Mouse (Mus musculus) CD8-positive naive resting alpha-beta T cell, adult 2 months (primary cell): ENCODE data around the gene Gm21887.
A peak's percentile ranks its signal among the peaks of the same experiment; 100 is the strongest.
"Not testable (repeated sequence)": the region's sequence is repeated elsewhere in the genome, so short reads cannot be mapped to it uniquely, and the experiment has no call there.

Source experiments
- DNase-seq, 2 experiments: peaks; one replicate each; pipeline ENCODE4 v3.0.0; 2022; ENCODE audit warnings: low read depth in 2 of 2, low spot score in 2 of 2

Gene Gm21887

DNA sequence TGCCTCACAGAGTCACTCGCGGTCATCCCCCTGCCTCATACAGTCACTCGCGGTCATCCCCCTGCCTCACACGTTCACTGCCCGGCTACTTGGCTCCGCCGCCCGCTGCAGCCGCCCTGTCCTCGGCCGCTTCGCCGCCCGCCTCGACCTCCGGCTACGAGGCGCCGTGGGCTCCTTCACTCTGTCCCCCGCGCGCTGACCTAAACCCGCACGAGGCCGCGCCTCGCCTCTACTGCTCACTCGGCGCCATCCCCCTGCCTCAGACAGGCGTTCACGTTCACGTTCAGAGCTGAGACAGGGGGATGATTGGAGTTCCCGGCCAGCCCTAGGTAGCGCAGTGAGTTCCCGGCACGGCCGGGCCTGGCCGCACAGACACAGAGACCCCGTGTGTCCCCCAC, 12.0 kb upstream of the Gm21887 start:
- not testable (repeated sequence) for DNase-seq

DNA sequence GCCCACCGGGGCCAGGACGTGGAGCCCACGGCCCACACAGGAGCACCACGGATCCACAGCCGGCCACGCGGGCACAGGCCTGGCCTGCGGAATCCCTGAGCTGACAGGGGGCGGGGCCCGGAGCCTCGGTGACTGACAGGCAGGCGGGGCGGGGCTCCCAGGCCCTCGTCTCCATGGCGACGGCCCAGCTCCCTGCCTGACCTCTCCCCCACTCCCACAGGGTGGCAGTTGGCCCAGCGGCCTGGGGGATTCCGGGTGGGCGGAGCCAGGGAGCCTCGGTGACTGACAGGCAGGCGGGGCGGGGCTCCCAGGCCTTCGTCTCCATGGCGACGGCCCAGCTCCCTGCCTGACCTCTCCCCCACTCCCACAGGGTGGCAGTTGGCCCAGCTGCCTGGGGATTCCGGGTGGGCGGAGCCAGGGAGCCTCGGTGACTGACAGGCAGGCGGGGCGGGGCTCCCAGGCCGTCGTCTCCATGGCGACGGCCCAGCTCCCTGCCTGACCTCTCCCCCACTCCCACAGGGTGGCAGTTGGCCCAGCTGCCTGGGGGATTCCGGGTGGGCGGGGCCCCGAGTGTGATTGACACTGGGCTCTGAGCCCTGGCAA, 11.5 kb upstream of the Gm21887 start:
- peak; percentile 100 for DNase-seq

DNA sequence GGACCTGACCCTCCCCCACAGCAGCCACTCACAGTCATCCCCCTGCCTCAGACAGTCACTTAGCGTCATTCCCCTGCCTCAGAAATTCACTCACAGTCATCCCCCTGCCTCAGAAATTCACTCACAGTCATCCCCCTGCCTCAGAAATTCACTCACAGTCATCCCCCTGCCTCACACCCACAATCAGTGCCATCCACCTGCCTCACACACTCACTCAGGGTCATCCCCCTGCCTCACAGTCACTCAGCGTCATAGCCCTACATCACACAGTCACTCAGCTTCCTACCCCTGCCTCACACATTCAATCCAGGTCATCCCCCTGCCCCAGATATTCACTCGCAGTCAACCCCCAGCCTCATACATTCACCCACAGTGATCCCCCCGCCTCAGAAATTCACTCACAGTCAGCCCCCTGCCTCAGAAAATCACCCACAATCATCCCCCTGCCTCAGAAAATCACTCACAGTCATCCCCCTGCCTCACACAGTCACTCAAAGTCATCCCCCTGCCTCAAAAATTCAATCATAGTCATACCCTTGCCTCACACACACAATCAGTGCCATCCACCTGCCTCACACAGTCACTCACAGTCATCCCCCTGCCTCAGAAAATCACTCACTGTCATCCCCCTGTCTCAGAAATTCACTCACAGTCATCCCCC, 10.8 kb upstream of the Gm21887 start:
- not testable (repeated sequence) for DNase-seq

DNA sequence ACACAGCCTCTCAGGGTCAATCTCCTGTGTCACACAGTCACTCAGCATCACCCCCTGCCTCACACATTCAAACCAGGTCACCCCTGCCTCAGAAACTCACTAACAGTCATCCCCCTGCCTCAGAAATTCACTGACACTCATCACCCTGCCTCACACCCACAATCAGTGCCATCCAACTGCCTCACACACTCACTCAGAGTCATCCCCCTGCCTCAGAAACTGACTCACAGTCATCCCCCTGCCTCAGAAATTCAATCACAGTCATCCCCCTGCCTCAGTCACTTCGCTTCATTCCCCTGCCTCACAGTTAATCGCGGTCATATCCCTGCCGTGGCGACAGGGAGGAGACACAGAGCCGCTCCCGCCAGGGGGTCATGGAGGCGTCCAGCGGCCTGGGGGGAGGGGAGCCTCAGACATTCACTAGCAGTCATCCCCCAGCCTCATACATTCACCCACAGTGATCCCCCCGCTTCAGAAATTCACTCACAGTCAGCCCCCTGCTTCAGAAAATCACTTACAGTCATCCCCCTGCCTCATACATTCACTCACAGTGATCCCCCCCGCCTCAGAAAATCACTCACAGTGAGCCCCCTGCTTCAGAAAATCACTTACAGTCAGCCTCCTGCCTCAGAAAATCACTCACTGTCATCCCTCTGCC, 10.1 kb upstream of the Gm21887 start:
- DNase-seq: peak in 1 of 2 experiments; percentile 51

DNA sequence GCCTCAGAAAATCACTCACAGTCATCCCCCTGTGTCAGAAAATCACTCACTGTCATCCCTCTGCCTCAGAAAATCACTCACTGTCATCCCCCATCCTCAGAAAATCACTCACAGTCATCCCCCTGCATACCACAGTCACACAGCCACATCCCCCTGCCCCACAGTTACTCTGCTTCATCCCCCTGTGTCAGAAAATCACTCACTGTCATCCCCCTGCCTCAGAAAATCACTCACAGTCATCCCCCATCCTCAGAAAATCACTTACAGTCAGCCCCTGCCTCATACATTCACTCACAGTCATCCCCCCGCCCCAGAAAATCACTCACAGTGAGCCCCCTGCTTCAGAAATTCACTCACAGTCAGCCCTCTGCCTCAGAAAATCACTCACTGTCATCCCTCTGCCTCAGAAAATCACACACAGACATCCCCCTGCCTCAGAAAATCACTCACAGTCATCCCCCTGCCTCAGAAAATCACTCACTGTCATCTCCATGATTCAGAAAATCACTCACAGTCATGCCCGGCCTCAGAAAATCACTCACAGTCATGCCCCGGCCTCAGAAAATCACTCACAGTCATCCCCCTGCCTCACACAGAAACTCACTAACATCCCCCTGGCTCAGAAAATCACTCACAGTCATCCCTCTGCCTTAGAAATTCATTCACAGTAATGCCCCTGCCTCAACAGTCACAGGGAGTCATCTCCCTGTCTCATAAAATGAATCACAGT, 9.4 kb upstream of the Gm21887 start:
- not testable (repeated sequence) for DNase-seq

DNA sequence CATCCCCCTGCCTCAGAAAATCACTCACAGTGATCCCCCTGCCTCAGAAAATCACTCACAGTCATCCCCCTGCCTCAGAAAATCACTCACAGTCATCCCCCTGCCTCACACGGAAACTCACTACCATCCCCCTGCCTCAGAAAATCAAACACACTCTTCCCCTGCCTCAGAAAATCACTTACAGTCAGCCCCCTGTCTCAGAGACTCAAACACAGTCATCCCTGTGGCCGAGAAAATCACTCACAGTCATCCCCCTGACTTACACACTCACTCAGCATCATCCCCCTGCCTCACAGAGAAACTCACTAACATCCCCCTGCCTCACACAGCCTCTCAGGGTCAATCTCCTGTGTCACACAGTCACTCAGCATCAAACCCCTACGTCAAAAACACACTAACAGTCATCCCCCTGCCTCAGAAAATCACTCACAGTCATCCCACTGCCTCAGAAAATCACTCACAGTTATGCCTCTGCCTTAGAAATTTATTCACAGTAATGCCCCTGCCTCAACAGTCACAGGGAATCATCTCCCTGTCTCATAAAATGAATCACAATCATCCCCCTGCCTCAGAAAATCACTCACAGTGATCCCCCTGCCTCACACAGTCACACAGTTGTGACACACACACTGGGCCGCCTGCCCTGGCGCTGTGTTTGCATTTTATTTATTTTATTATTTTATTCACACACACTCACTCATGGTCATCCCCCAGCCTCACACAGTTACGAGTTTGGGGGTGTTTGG, 8.6 kb upstream of the Gm21887 start:
- DNase-seq: not testable (repeated sequence)

DNA sequence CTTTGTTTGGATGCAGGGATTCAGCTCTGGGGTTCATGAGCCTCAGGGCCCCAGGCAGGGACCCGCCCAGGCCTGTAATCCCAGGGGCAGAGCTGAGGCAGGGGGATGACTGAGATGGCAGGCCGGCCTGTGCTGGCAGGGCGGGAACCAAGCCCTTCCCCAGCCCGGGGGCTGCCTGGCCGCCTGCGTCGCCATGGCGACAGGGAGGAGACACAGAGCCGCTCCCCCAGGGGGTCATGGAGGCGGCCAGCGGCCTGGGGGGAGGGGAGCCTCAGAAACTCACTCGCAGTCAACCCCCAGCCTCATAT, 8.1 kb upstream of the Gm21887 start:
- not testable (repeated sequence) for DNase-seq

DNA sequence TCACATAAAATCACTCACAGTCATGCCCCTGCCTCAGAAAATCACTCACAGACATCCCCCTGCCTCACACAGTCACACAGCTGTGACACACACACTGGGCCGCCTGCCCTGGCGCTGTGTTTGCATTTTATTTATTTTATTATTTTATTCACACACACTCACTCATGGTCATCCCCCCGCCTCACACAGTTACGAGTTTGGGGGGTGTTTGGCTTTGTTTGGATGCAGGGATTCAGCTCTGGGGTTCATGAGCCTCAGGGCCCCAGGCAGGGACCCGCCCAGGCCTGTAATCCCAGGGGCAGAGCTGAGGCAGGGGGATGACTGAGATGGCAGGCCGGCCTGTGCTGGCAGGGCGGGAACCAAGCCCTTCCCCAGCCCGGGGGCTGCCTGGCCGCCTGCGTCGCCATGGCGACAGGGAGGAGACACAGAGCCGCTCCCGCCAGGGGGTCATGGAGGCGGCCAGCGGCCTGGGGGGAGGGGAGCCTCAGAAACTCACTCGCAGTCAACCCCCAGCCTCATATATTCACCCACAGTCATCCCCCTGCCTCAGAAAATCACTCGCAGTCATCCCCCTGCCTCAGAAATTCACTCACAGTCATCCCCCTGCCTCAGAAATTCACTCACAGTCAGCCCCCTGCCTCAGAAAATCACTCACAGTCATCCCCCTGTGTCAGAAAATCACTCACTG, 6.8 kb upstream of the Gm21887 start:
- DNase-seq: not testable (repeated sequence)

DNA sequence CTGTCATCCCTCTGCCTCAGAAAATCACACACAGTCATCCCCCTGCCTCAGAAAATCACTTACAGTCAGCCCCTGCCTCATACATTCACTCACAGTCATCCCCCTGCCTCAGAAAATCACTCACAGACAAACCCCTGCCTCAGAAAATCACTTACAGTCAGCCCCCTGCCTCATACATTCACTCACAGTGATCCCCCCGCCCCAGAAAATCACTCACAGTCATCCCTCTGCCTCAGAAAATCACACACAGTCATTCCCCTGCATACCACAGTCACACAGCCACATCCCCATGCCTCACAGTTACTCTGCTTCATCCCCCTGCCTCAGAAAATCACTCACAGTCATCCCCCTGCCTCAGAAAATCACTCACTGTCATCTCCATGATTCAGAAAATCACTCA, 5.9 kb upstream of the Gm21887 start:
- DNase-seq: not testable (repeated sequence)

DNA sequence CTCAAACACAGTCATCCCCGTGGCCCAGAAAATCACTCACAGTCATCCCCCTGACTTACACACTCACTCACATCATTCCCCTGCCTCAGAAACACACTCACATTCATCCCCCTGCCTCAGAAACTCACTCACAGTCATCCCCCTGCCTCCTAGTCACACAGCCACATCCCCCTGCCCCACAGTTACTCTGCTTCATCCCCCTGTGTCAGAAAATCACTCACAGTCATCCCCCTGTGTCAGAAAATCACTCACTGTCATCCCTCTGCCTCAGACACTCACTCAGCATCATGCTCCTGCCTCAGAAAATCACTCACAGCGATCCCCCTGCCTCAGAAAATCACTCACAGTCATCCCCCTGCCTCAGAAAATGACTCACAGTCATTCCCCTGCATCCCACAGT, 5.2 kb upstream of the Gm21887 start:
- not testable (repeated sequence) for DNase-seq

DNA sequence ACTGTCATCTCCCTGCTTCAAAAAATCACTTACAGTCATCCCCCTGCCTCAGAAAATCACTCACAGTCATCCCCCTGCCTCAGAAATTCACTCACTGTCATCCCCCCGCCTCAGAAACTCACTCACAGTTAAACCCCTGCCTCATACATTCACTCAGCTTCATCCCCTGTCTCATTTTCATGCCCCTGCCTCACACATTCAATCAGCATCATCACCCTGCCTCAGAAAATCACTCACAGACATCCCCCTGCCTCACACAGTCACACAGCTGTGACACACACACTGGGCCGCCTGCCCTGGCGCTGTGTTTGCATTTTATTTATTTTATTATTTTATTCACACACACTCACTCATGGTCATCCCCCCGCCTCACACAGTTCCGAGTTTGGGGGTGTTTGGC, 4.7 kb upstream of the Gm21887 start:
- not testable (repeated sequence) for DNase-seq

DNA sequence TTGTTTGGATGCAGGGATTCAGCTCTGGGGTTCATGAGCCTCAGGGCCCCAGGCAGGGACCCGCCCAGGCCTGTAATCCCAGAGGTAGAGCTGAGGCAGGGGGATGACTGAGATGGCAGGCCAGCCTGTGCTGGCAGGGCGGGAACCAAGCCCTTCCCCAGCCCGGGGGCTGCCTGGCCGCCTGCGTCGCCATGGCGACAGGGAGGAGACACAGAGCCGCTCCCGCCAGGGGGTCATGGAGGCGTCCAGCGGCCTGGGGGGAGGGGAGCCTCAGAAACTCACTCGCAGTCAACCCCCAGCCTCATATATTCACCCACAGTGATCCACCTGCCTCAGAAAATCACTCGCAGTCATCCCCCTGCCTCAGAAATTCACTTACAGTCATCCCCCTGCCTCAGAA, 4.3 kb upstream of the Gm21887 start:
- DNase-seq: peak in 1 of 2 experiments; percentile 45

DNA sequence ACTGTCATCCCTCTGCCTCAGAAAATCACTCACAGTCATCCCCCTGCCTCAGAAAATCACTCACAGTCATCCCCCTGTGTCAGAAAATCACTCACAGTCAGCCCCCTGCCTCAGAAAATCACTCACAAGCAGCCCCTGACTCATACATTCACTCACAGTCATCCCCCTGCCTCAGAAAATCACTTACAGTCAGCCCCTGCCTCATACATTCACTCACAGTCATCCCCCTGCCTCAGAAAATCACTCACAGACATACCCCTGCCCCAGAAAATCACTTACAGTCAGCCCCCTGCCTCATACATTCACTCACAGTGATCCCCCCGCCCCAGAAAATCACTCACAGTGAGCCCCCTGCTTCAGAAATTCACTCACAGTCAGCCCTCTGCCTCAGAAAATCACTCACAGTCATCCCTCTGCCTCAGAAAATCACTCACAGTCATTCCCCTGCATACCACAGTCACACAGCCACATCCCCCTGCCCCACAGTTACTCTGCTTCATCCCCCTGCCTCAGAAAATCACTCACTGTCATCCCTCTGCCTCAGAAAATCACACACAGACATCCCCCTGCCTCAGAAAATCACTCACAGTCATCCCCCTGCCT, 3.7 kb upstream of the Gm21887 start:
- not testable (repeated sequence) for DNase-seq

DNA sequence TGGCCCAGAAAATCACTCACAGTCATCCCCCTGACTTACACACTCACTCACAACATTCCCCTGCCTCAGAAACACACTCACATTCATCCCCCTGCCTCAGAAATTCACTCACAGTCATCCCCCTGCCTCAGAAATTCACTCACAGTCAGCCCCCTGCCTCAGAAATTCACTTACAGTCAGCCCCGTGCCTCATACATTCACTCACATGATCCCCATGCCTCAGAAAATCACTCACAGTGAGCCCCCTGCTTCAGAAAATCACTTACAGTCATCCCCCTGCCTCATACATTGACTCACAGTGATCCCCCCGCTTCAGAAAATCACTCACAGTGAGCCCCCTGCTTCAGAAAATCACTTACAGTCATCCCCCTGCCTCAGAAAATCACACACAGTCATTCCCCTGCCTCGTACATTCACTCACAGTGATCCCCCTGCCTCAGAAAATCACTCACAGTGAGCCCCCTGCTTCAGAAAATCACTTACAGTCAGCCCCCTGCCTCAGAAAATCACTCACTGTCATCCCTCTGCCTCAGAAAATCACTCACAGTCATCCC, 2.7 kb upstream of the Gm21887 start:
- DNase-seq: not testable (repeated sequence)

DNA sequence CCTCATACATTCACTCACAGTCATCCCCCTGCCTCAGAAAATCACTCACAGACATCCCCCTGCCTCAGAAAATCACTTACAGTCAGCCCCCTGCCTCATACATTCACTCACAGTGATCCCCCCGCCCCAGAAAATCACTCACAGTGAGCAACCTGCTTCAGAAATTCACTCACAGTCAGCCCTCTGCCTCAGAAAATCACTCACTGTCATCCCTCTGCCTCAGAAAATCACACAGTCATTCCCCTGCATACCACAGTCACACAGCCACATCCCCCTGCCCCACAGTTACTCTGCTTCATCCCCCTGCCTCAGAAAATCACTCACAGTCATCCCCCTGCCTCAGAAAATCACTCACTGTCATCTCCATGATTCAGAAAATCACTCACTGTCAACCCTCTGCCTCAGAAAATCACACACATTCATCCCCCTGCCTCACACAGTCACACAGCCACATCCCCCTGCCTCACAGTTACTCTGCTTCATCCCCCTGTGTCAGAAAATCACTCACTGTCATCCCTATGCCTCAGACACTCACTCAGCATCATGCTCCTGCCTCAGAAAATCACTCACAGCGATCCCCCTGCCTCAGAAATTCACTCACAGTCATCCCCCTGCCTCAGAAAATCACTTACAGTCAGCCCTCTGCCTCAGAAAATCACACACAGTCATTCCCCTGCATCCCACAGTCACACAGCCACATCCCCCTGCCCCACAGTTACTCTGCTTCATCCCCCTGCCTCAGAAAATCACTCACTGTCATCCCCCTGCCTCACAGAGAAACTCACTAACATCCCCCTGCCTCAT, 1.9 kb upstream of the Gm21887 start:
- DNase-seq: not testable (repeated sequence)

DNA sequence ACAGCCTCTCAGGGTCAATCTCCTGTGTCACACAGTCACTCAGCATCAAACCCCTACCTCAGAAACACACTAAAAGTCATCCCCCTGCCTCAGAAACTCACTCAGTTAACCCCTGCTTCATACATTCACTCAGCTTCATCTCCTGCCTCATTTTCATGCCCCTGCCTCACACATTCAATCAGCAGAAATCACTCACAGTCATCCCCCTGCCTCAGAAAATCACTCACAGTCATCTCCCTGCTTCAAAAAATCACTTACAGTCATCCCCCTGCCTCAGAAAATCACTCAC, 1.3 kb upstream of the Gm21887 start:
- not testable (repeated sequence) for DNase-seq

DNA sequence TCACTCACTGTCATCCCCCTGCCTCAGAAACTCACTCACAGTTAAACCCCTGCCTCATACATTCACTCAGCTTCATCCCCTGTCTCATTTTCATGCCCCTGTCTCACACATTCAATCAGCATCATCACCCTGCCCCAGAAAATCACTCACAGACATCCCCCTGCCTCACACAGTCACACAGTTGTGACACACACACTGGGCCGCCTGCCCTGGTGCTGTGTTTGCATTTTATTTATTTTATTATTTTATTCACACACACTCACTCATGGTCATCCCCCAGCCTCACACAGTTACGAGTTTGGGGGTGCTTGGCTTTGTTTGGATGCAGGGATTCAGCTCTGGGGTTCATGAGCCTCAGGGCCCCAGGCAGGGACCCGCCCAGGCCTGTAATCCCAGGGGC, 875 bp upstream of the Gm21887 start:
- DNase-seq: peak in 1 of 2 experiments; percentile 48

DNA sequence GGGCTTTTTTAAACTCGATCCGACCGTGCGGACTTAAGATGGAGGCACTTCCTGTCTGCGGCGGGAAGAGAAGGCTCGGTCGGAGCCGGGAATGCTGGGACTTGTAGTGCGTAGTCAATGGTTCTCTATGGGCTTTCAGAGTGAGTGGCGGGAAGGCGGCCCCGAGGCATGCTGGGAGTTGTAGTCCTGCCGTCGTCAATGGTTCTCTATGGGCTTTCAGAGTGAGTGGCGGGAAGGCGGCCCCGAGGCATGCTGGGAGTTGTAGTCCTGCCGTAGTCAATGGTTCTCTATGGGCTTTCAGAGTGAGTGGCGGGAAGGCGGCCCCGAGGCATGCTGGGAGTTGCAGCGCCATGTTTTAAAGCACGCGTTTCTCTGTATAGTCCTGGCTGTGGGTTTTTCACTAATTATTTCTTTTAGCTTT, 352 bp downstream of the Gm21887 start:
- DNase-seq: peak; percentile 100
